Mouse (Mus musculus): ENCODE results near the gene Rasl10a. TPM values are rescaled to one million over a fixed set of nuclear protein-coding genes. Genes with fewer than 3 reads are reported as not detected.

Rasl10a gene
- total RNA-seq, 4 experiments from 2014 or later, result not detected

GRCm38 (mm10) chr11:5052200-5052854 is 5.6 kb upstream of the Rasl10a start:
- DNase-seq (ENCODE audit: low spot score in 2 of 2), result no peak

DNA sequence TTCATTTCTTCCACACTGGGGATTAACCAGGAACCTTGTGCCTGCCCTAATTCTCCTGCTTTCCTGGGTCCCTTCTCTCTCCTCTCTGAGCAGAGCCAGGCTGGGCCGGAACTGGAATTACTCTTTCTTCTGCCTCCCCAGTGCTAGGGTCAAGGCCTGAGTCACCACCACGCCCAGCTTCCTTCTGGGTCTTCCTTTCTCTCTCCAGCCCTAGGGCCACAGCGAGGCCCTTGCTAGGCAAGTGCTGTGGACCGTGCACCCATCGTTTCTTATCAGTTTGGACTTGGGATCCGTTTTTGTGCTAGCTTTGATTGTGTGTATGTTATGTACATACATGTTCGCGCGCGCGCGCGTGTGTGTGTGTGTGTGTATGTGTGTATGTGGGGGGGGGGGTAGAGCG is 3.8 kb upstream of the Rasl10a start:
- no peak for DNase-seq (ENCODE audit: low spot score in 2 of 2)

DNA sequence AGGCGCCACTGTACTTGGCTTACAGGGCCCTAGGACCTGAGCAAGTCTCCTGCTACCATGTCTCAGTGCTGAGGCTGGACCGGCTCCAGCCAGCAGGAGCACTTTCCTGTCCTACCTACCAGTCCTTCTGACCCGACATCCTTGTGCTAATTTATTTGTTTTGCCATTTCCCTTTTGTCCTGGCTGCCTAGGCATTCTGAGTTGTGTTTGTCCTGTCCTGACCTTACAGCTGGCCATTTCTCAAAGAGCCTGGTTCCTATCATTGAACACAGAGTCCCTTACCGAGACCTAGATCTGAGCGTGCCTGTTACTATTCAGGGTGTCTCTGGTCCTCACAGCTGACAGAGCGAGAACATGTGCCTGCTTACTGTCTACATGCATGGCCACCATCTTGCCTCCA is 3.1 kb upstream of the Rasl10a start:
- DNase-seq (ENCODE audit: low spot score in 2 of 2), result no peak

GRCm38 (mm10) chr11:5055945-5056938 is 1.7 kb upstream of the Rasl10a start:
- no peak for DNase-seq (ENCODE audit: low spot score in 2 of 2)

- no peak for DNase-seq (ENCODE audit: low spot score in 2 of 2)
These were observed 864 bp upstream of the Rasl10a start for GRCm38 (mm10) chr11:5057064-5057463.

- DNase-seq (ENCODE audit: low spot score in 2 of 2), result no peak
These were observed 430 bp upstream of the Rasl10a start for GRCm38 (mm10) chr11:5057541-5057855.

DNA sequence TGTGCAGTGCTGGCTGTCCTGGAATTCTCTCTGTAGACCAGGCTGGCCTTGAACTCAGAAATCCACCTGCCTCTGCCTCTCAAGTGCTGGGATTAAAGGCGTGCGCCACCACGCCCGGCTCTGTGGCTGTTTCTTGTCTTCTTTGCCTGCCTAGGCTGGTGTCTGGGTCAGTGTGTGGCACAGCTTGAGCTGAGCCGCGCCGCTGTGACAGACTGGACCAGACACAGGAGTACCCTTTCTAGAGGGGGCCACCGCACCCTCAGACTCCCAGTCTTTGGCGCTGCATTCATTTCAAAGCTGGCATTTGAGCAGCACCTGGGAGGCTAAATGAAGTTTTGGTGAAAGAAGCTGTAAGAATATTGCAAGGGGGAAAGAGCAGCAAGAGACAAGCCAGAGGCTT is 855 bp downstream of the Rasl10a start:
- no peak for DNase-seq (ENCODE audit: low spot score in 2 of 2)

DNA sequence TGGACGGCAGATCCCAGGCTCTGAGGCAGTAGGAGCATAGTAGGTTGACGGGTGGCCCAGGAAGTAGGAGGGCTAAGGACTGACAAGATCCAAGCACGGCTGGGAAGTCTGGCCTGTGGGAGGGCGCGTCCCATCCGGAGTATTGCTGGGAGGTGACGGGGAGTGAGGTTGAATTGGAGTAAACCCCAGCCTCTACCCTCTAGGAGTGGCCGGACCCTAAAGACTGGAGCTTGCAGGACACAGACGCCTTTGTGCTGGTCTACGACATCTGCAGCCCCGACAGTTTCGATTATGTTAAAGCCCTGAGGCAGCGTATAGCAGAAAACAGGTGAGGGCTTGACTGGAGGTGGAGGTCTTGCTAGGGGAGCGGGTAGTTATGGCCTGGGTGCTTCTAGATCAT is 1.3 kb downstream of the Rasl10a start:
- DNase-seq (ENCODE audit: low spot score in 2 of 2), result no peak

- DNase-seq (ENCODE audit: low spot score in 2 of 2), result no peak
These were observed 1.8 kb downstream of the Rasl10a start for GRCm38 (mm10) chr11:5059704-5060156.

DNA sequence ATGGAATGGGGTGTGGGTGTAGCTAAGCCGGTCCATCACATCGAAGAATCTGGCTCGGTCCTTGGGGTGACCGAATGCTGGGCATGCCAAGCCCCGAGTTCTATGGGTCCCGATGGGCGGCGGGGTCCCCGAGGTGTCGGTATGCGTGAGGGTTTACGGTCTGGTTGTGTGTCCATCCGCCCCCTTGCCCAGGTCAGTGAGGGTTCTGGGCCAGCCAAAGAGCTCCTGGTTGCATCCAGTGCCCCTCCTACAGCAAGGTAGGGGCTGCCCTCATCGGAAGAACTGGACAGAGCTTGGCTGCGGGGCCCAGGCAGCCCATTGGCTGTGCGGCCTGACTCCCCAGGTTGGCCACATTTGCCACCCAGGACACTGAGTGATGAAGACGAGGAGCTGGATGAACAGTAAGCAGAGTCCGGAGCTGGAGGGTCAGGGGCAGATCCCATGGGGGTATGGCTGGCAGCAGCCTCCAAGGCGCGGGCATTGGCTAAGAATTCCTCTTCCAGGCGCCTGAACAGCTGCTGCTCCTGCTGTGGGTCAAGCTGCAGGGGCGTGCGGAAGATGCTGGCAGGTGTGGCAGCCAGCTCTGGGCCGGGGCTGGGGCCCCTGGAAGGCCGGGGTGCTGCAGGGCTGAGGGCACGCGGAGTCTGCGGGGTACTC is 3.0 kb downstream of the Rasl10a start:
- no peak for DNase-seq (ENCODE audit: low spot score in 2 of 2)

- DNase-seq (ENCODE audit: low spot score in 2 of 2), result peak; percentile 90 to 91
These were observed 3.6 kb downstream of the Rasl10a start for GRCm38 (mm10) chr11:5061413-5062139.

DNA sequence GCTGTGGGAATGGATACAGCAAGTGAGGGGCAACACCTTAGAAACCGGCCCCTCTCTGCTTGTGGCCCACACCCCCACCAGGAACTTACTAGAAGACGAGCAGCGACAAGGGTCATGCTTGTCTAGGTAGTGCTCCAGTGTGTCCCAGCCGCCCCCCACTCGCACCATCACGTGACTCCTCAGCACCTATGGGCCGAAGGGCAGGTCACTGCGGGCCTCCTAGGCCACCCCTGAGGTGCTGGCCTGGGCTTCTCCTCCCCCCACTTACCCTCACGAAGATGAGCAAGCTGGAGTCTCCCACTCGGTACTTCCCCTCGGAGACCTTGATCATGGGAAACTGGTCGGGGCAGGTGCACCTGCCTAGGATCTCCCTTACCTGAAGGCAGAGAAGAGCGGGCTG is 4.4 kb downstream of the Rasl10a start:
- no peak for DNase-seq (ENCODE audit: low spot score in 2 of 2)

DNA sequence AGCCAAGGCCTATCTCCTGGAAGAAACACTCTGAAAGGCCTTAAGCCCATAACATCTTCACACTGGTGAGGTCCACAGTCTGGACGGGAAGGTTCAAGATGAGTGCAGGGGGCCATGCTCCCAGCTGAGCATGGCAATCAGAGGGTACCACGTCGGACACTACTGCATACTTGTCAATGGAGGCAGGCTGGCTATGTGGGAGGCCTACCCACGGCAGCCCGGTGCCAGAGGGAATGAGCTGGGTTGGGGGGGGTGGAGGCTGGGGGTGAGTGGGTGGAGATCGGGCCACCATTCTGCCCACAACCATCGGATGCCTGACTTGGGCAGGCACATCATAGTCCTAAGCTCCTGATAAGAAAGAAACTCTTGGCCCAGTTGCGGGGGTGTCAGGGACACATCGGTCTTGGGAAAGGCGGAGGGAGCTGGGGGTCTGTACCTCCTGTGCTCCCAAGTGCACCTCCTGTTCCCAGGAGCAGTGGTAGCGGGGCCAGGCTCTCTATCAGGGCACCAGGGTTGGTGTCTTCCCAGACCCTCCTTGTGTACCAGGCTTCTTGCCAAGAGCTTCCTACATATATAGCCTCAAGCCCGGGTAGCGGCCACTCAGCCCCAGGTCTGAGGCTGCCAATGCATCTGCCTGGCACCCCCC is 5.1 kb downstream of the Rasl10a start:
- no peak for DNase-seq (ENCODE audit: low spot score in 2 of 2)

DNA sequence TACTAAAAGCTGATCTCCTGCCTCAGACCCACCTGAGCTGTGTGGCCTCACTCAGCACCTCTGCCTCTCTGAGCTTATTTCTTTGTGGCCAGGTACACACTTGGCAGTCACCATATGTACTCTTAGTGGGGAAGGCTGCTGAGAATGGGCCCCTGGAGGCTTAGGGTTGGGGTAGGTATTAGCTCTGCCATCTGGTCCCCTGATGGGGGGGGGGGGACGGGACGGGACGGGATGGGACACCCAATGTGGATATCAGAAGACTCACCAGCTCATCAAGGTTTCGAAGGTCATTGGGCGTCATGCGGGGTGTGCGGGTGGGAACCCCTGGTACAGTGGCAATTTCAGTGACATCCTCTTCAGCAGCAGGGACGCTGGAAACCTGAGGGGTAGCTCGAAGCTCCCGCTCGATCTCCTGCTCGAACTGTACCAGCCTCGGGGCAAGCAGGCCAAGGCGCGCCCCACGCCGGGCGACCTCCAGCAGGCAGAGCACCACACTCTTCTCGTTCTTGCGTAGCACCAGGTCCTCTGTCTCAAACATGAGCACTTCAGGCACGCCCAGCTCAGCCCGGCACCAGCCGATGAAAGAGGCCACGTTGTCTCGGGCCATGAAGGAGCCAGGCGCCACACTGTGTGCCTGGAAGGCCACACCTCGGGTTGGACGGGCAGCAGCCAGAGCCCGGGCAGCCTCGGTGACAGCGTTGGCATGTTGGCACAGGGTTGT is 5.8 kb downstream of the Rasl10a start:
- no peak for DNase-seq (ENCODE audit: low spot score in 2 of 2)

GRCm38 (mm10) chr11:5064282-5065055 is 6.5 kb downstream of the Rasl10a start:
- no peak for DNase-seq (ENCODE audit: low spot score in 2 of 2)

- DNase-seq (ENCODE audit: low spot score in 2 of 2), result peak; percentile 85 to 86
These were observed 7.3 kb downstream of the Rasl10a start, which contains the start of gene Gas2l1 for GRCm38 (mm10) chr11:5065056-5065821. TSS of gene Gas2l1 (minus strand) at chr11:5065327.

GRCm38 (mm10) chr11:5067063-5067462 is 9.1 kb downstream of the Rasl10a start:
- no peak for DNase-seq (ENCODE audit: low spot score in 2 of 2)

DNA sequence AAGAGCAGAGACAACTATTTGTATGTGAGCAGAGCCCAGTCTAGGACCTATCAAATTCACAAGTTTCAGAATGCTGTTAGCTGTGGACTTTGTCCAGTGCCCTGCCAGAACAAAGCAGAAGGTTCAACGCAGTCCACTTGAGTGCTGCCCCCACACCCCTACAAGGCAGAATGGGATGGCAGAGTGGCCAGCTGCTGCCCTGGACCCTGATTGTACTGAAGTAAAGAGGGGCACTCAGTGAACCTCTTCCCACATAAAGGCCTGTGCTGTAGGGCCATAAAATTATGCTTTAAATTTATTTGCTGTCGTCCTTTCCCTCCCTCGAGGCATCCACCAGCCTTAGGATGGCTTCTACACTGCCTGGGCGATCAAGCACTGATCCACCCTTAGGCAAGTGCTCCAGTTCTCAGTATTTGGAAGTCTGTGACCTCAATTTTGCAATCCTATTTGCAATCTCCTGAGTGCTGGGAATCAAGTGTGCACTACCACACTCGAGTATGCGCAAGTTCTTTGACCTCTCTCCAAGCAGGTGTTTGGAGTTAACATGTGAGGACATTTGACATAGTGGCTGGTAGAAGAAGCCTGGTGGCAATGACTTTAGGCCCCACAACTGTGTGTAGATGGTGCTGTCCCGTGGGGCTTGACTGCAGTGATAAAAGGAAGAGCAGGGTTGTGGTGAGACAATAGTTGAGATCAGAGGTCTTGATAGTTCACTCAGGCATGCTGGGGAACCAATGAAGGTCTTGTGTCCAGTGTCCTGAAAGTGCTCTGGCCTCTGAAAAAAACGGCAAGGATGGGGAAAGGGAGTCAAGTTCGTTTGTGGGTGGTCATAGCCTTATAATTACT is 10.4 kb downstream of the Rasl10a start:
- no peak for DNase-seq (ENCODE audit: low spot score in 2 of 2)
